Mouse (Mus musculus) neutrophil, adult 5-6 weeks (primary cell): ENCODE results near the gene Zfpl1. TPM values are rescaled to one million over a fixed set of nuclear protein-coding genes. Genes with fewer than 3 reads are reported as not detected.
A peak's percentile ranks its signal among the peaks of the same experiment; 100 is the strongest.

Experiments
- ATAC-seq: fragments of 151-379, 151-347 bp; 2 replicates; pipeline ENCODE4 v1.8.0; 2017; ENCODE audit warnings: mild to moderate bottlenecking, moderate TSS enrichment; ENCODE audit not compliant: insufficient number of reproducible peaks, poor library complexity, low FRiP score, severe bottlenecking; ENCODE audit errors: extremely low read depth
- total RNA-seq: library from RNA; stranded (forward); fragments of 200-1000 nt; gene quantifications from 2 replicates; pipeline ENCODE4 v1.2.3, GENCODE M21; 2017

The Zfpl1 gene
- total RNA-seq, 1 experiment from 2014 or later = 52.8 TPM

GRCm38 (mm10) chr19:6104476-6104875 is 19.7 kb upstream of the Zfpl1 start:
- ATAC-seq = no peak

GRCm38 (mm10) chr19:6102169-6102853 is 17.6 kb upstream of the Zfpl1 start:
- ATAC-seq = no peak

- no peak for ATAC-seq
Observed at GRCm38 (mm10) chr19:6101186-6101585, 16.4 kb upstream of the Zfpl1 start.

- ATAC-seq = no peak
Observed at GRCm38 (mm10) chr19:6097847-6098246, 13.1 kb upstream of the Zfpl1 start.

- no peak for ATAC-seq
Observed at GRCm38 (mm10) chr19:6094119-6094518, 9.4 kb upstream of the Zfpl1 start, which contains the start of gene AC131692.1. TSS of gene AC131692.1 (plus strand) at chr19:6094419.

GRCm38 (mm10) chr19:6088841-6089240 is 4.1 kb upstream of the Zfpl1 start:
- ATAC-seq = no peak

GRCm38 (mm10) chr19:6085417-6085879 is 692 bp upstream of the Zfpl1 start:
- peak; percentile 28; the same call in 1 of the 2 replicates for ATAC-seq

GRCm38 (mm10) chr19:6082156-6082555 is 2.6 kb downstream of the Zfpl1 start, which contains the start of gene Gm28374:
TSS of gene Gm28374 (minus strand) at chr19:6082256.
- ATAC-seq = no peak

GRCm38 (mm10) chr19:6079983-6080480 is 4.7 kb downstream of the Zfpl1 start, which contains the start of gene Tmem262:
TSS of gene Tmem262 (plus strand) at chr19:6080033.
- no peak for ATAC-seq

GRCm38 (mm10) chr19:6076564-6077393 is 8.0 kb downstream of the Zfpl1 start, which contains the start of gene Vps51:
TSS of gene Vps51 (minus strand) at chr19:6077231.
- ATAC-seq = peak; percentile 90

- no peak for ATAC-seq
Observed at GRCm38 (mm10) chr19:6073889-6074288, 10.9 kb downstream of the Zfpl1 start.

- ATAC-seq = no peak
Observed at GRCm38 (mm10) chr19:6071261-6071660, 13.5 kb downstream of the Zfpl1 start.

GRCm38 (mm10) chr19:6070571-6071250 is 14.0 kb downstream of the Zfpl1 start:
- no peak for ATAC-seq

- no peak for ATAC-seq
Observed at GRCm38 (mm10) chr19:6069851-6070250, 14.9 kb downstream of the Zfpl1 start.

- no peak for ATAC-seq
Observed at GRCm38 (mm10) chr19:6068951-6069350, 15.8 kb downstream of the Zfpl1 start.

GRCm38 (mm10) chr19:6067724-6068415 is 16.9 kb downstream of the Zfpl1 start, which contains the start of gene Tm7sf2:
TSS of gene Tm7sf2 (minus strand) at chr19:6068373.
- peak; percentile 66 for ATAC-seq

GRCm38 (mm10) chr19:6067011-6067723 is 17.6 kb downstream of the Zfpl1 start:
- peak; percentile 76 for ATAC-seq

GRCm38 (mm10) chr19:6066571-6066970 is 18.2 kb downstream of the Zfpl1 start:
- ATAC-seq = no peak
